Mouse (Mus musculus) G1E-ER4 (cell line): ENCODE results near the gene Hapln2. TPM values are rescaled to one million over a fixed set of nuclear protein-coding genes. Genes with fewer than 3 reads are reported as not detected.

ENCODE experiments used
- GATA1 ChIP-seq: IDR thresholded peaks from one replicate; pipeline ENCODE4 v1.8.0; 2012; ENCODE audit warnings: low read length, inconsistent platforms
- polyA plus RNA-seq: library from polyadenylated mRNA; stranded (reverse); fragments of >175 nt; gene quantifications from 2 replicates; pipeline ENCODE4 v1.2.3, GENCODE M21; 2012

Gene Hapln2
- polyA plus RNA-seq, 1 experiment, result not detected

GRCm38 (mm10) chr3:87973593-87974380 lies 53.6 kb downstream of the Hapln2 start:
- no peak for TF ChIP-seq GATA1

- no peak for TF ChIP-seq GATA1
These were observed 54.6 kb downstream of the Hapln2 start for GRCm38 (mm10) chr3:87972776-87973175.

GRCm38 (mm10) chr3:87972203-87972664 lies 55.1 kb downstream of the Hapln2 start:
- TF ChIP-seq GATA1, result no peak

Other genes with a start within 250 kb of the Hapln2 start
- not detected in 2 replicates for gene Ntrk1, start 232.4 kb downstream of the Hapln2 start, polyA plus RNA-seq
- not detected in 2 replicates for gene Insrr, start 230.6 kb downstream of the Hapln2 start, polyA plus RNA-seq
- not detected in 2 replicates for gene Pear1, start 203.3 kb downstream of the Hapln2 start, polyA plus RNA-seq
- gene Sh2d2a, start 180.8 kb downstream of the Hapln2 start, polyA plus RNA-seq, result 0.02 TPM in 1 of 2 replicates, not detected in the other
- gene Prcc, start 142.0 kb downstream of the Hapln2 start, polyA plus RNA-seq, result 81.3 and 101 TPM in 2 replicates
- gene Hdgf, start 121.3 kb downstream of the Hapln2 start, polyA plus RNA-seq, result 2,373 and 3,088 TPM in 2 replicates
- 13.8 and 15.8 TPM in 2 replicates for gene Mrpl24, start 108.1 kb downstream of the Hapln2 start, polyA plus RNA-seq
- 14.0 and 17.6 TPM in 2 replicates for gene Isg20l2, start 97.3 kb downstream of the Hapln2 start, polyA plus RNA-seq
- gene Rrnad1, start 96.9 kb downstream of the Hapln2 start, polyA plus RNA-seq, result 16.3 and 26.0 TPM in 2 replicates
- not detected in 2 replicates for gene Crabp2, start 78.9 kb downstream of the Hapln2 start, polyA plus RNA-seq
- not detected in 2 replicates for gene Nes, start 56.5 kb downstream of the Hapln2 start, polyA plus RNA-seq
- not detected in 2 replicates for gene Bcan, start 27.4 kb downstream of the Hapln2 start, polyA plus RNA-seq
- gene Gpatch4, start 15.5 kb upstream of the Hapln2 start, polyA plus RNA-seq, result 34.8 and 53.1 TPM in 2 replicates
- gene Naxe, start 30.9 kb upstream of the Hapln2 start, polyA plus RNA-seq, result 26.1 and 37.5 TPM in 2 replicates
- gene Ttc24, start 50.7 kb upstream of the Hapln2 start, polyA plus RNA-seq, result not detected in 2 replicates
- gene Iqgap3, start 54.4 kb upstream of the Hapln2 start, polyA plus RNA-seq, result 7.6 and 13.5 TPM in 2 replicates
- gene Mef2d, start 114.8 kb upstream of the Hapln2 start, polyA plus RNA-seq, result 164 and 168 TPM in 2 replicates
- not detected in 2 replicates for gene Rhbg, start 227.1 kb upstream of the Hapln2 start, polyA plus RNA-seq